Mouse (Mus musculus) erythroblast, embryonic 14.5 days (primary cell): ENCODE measurements around the gene Akt1. TPM values are rescaled to one million over a fixed set of nuclear protein-coding genes. Genes with fewer than 3 reads are reported as not detected.
A peak's percentile ranks its signal among the peaks of the same experiment; 100 is the strongest.

Experiments used
- H3K27me3 ChIP-seq: 2 replicates; pipeline ENCODE4 v1.6.1; 2012; ENCODE audit warnings: inconsistent platforms; ENCODE audit not compliant: control insufficient read depth
- H3K36me3 ChIP-seq: 2 replicates; pipeline ENCODE4 v1.6.1; 2012; ENCODE audit warnings: mild to moderate bottlenecking, inconsistent platforms; ENCODE audit not compliant: control insufficient read depth
- H3K4me1 ChIP-seq: 2 replicates; pipeline ENCODE4 v1.6.1; 2012; ENCODE audit warnings: inconsistent platforms; ENCODE audit not compliant: control insufficient read depth
- H3K4me3 ChIP-seq: replicated peaks from 2 replicates; pipeline ENCODE3; 2012; ENCODE audit warnings: moderate library complexity, mild to moderate bottlenecking, inconsistent platforms
- H3K9me3 ChIP-seq: 2 replicates; pipeline ENCODE4 v1.6.1; 2012; ENCODE audit warnings: low read length, inconsistent platforms, mixed read lengths; ENCODE audit not compliant: control insufficient read depth
- GATA1 ChIP-seq: IDR thresholded peaks from 2 replicates; pipeline ENCODE4 v1.6.1; 2012; ENCODE audit warnings: low read length, inconsistent platforms, mixed read lengths
- TAL1 ChIP-seq: IDR thresholded peaks from 3 replicates; pipeline ENCODE4 v1.6.1; 2012; ENCODE audit warnings: low read length, inconsistent platforms, mixed read lengths
- polyA plus RNA-seq: library from polyadenylated mRNA; stranded (reverse); fragments of >175 nt; gene quantifications from 2 replicates; pipeline ENCODE4 v1.2.3, GENCODE M21; 2012

Akt1 gene
- 15.1 and 15.2 TPM in 2 replicates for polyA plus RNA-seq

DNA sequence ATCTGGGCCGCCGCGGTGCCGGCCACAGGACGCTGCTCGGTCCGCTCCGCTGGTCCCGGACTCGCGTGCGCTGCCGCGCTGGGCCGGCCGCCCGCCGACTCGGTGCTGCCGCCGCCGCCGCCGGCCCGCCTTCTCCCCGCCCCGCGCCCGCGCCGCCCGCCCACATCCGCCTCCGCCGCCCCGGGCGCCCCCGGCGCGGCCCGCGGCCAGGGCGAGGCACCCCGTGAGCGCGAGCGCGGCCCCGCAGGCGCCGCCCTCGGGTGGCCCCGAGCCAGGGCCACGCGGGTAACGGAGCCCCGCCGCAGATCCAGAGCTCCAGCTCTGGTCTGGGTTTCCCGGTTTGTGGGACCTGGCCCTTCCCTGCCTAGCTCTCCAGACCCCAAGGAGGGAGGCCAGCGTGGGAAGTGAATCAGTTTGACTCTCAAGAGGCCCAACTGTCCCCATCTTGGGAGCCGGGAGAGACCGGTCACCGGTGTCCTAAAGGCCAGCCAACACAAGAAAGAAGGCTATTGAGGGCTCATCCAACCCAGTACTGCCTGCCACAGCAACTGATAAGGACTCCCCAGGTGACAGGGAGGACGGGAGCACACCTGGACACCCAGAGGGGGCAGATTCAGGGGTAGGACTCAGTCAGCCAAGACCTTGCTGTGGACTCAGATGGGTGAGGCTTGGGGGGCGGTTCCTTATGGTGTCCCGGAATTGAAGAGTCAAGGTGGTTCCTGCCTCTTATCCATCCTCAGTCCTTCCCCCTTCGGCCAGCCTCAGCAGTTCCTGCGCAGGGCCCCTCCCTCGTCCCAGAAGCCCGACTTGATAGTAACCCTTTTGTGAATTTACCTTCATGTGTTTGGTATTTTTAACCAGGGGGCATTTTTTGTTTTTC, at the start of gene Akt1:
TSS of gene Akt1 (minus strand) at position 753 of the 880 bp plus-strand sequence.
- H3K36me3 ChIP-seq, result peaks cover 28% of the 10 kb centered on the region
- peaks cover 64% of the 10 kb centered on the region for H3K4me1 ChIP-seq

DNA sequence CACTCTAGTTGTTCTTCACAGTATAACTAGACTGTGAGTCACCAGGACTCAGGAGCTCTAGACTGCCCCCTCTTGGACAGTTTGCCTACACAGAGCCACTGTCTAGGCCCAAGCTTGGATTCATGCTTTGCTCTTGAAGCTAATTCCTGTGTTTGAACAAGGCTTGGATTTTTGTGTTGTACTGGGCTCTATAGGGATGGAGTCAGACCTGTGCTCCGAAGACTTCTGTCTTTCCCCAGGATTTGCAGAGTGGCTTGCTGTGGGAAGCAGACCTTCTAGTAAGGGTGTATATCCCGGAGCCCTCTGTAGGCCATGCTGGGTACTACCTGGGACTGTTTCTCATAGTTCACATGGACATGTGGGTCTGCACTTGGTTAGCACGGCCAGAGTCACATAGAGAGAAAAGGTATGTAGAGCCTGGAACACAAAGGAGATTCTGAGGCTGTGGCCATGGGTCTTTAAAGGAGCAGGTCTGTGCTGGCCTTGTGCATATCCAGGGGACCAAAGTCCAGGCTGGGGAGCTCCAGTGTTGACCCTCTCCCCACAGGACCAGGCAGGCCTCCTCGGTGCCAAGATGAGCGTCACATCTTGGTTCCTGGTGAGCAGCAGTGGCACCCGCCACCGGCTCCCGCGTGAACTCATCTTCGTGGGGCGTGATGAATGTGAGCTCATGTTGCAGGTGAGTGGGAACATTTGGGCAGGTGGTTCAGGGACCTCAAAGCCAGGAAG, 49.6 kb upstream of the Akt1 start:
- Histone ChIP-seq H3K4me1 (peaks cover 9% of the 10 kb centered on the region), H3K27me3 (peaks cover 38% of the 10 kb centered on the region), H3K36me3 (no peaks in the 10 kb centered on the region; the same call in 1 of the 2 replicates), H3K9me3 (no peaks in the 10 kb centered on the region), H3K4me3 (no peak overlapping the region)
- TF ChIP-seq TAL1 (no peak), GATA1 (no peak)

More for the DNA sequence above, at the start of gene Akt1:
- TF ChIP-seq TAL1 (no peak), GATA1 (no peak; the same call in 1 of the 2 replicates)
- H3K4me3 ChIP-seq, result peak within 1 kb of the TSS; percentile 83
- peaks cover 9% of the 10 kb centered on the region; the same call in 1 of the 2 replicates for H3K9me3 ChIP-seq
- peaks cover 35% of the 10 kb centered on the region for H3K27me3 ChIP-seq

DNA sequence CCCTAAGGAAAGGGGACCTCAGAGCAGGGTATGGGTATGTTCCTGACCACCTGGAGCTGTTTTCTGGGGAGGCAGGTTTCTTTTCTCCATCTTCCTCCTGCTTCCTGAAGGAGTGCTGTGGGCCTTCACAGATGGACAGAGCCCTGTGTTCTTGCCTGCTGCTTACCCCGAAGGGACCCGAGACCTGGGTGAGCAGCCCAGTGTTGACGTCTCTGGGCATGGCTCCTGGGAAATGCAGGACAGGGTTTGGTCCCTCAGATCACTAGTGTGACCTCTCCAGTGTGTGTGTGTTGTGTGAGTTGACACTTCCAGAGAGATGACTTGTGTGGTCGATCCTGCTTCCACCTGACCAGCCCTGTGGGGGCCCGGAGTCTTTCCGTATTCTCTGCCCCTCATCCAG, 48.8 kb upstream of the Akt1 start:
- no peak for TF ChIP-seq TAL1
- TF ChIP-seq GATA1, result no peak
- no peak overlapping the region for H3K4me3 ChIP-seq
- H3K27me3 ChIP-seq, result peaks cover 42% of the 10 kb centered on the region
- no peaks in the 10 kb centered on the region for H3K9me3 ChIP-seq
- no peaks in the 10 kb centered on the region; the same call in 1 of the 2 replicates for H3K36me3 ChIP-seq
- H3K4me1 ChIP-seq, result peaks cover 9% of the 10 kb centered on the region

DNA sequence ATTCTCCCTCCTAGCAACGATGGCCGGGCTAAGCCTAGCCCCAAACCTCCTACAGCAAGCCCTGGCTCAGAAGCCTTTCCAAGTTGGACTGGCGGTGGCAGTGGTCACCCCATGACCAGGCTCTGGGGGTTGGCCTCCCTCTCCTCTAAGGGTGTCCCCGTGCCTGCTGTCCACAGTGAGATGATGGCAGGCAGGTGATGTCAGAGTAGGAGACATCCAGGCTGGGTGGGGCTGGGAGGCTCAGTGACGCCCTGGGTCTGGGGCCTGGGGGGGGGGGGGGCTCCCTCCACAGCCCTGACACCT, 48.3 kb upstream of the Akt1 start:
- Histone ChIP-seq H3K4me3 (peak overlapping the region; percentile 56), H3K9me3 (no peaks in the 10 kb centered on the region), H3K27me3 (peaks cover 42% of the 10 kb centered on the region), H3K4me1 (peaks cover 9% of the 10 kb centered on the region), H3K36me3 (no peaks in the 10 kb centered on the region; the same call in 1 of the 2 replicates)
- TF ChIP-seq GATA1 (no peak), TAL1 (no peak)

DNA sequence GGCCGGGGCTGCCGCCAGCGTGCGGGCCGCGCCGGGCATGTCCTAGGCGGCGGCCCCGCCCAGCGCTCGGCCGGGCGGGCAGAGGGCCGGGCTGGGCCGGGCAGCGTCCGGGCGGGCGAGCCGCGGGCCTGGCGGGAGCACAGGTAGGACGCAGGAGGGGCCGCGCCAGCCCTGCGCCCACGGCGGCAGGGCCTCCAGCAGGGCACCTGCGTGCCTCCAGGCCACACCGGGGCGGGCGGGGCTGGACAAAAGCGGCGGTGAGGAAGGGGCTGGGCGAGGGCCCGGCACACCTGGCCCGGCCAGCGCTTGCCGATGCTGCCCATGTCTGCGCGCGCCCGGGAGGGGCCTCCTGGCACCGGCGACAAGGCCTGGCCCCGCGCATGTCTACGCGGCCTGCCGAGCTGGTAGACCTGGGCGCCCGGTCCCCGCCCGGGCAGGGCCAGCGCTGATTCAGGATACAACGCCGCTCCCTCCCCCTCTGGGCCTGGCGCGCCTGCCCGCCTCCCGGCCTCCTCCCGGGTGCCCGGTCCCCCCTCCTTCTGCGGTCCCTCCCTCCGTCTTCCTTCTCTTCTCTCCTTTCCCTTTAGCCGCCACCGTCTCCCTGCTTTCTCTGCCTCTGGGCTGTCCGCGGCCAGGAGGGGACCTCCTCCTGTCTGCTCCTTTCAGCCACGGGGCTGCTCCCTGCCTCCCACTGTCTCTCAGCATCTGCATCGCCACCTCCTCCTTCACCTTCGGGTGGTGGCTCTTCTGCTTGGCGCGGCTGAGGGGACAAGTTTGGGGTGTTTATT, 47.8 kb upstream of the Akt1 start:
- Histone ChIP-seq H3K9me3 (no peaks in the 10 kb centered on the region), H3K36me3 (no peaks in the 10 kb centered on the region; the same call in 1 of the 2 replicates), H3K4me3 (peak overlapping the region; percentile 56), H3K27me3 (peaks cover 42% of the 10 kb centered on the region), H3K4me1 (peaks cover 9% of the 10 kb centered on the region)
- no peak for TF ChIP-seq GATA1
- TF ChIP-seq TAL1, result no peak

DNA sequence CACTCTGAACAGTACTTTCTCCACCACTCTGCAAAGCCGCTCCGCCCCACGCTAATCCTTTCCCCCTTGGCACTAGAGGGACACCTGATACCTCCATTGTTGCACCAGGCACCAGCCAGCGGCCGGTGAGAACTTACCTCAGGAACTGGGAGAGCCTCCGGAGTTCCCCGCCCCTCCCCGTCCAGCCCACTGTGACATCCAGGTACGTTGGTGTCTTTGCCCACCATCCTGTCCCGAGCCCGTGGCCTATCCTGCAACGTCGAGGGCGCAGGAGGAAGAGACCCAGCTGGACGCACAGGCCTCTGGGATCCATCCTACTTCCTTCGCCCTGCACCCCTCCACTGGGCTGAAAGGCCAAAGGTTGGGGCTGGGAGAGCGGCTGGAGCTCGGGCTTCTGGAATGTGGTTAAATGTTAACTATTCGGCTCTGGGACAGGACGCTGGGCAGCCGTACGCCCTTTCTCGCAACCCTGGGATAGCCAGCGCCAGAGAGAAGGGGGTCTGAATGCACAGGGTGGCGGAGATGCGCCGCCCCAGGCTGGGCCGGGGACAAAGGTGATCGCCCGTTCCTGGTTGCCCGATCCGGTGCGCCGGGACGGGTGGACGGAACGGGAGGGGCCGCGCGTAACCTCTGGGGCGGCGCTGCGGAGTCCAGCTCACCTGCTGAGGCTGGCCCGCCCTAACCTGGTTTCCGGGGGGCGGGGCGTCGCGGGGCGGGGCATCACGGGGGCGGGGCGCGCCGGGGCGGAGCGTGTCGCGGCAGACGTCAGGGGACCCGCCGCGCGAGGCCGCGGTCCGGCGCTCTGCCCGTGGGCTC, 46.9 kb upstream of the Akt1 start:
- TF ChIP-seq TAL1, result no peak
- Histone ChIP-seq H3K9me3 (no peaks in the 10 kb centered on the region), H3K36me3 (no peaks in the 10 kb centered on the region; the same call in 1 of the 2 replicates), H3K4me1 (peaks cover 9% of the 10 kb centered on the region), H3K27me3 (peaks cover 42% of the 10 kb centered on the region), H3K4me3 (peak overlapping the region; percentile 54)

DNA sequence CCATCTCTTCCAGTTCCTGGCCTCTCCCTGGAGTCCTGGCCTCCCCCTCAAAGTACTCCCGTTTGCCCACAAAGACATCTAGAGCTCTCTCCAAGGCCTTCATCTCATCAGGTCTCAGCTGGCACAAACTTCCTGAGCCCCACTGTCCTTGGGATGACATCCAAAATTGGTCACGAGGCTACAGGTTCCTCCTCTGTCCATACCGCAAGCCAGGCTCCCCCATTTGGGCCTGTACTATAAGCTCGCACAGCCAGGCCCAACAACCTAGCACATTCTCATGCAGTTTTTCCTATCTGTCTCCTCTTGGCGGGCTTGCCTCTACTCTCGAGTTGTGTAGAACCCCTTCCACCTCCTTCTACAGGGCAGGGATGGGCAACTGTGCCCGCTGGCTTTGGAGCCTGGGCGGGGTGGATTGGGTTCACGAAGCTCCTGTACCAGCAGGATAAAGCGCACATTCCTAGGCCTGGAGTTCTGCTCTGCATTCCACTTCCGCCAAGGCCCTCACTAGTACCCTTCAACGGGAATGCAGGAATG, 46.3 kb upstream of the Akt1 start:
- peaks cover 9% of the 10 kb centered on the region for H3K4me1 ChIP-seq
- no peaks in the 10 kb centered on the region for H3K9me3 ChIP-seq
- peak overlapping the region; percentile 54 for H3K4me3 ChIP-seq
- peaks cover 42% of the 10 kb centered on the region for H3K27me3 ChIP-seq
- TF ChIP-seq GATA1, result no peak
- H3K36me3 ChIP-seq, result no peaks in the 10 kb centered on the region; the same call in 1 of the 2 replicates

DNA sequence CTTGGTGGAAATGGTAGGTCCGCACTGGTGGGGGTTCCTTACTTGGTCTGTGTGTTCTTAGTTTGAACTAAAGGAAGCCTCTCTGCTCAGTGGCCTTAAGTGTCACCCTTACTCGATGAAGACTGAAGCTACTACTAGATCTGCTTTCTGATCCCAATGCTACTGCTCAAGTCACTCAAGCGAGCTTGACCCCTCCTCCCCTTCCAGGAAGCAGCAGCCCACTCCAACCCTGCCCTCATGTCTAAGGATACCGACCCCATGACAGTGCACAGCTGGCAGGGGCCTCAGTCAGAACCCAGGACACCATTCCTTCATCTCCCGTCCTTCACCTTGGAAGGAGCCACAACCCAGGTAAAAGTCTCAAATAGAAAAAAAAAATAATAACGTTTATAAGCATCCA, 45.5 kb upstream of the Akt1 start, which contains the start of gene Cep170b:
TSS of gene Cep170b (plus strand) at position 240 of the 400 bp plus-strand sequence.
- peak within 1 kb of the TSS; percentile 54 for H3K4me3 ChIP-seq
- peaks cover 42% of the 10 kb centered on the region for H3K27me3 ChIP-seq
- H3K36me3 ChIP-seq, result no peaks in the 10 kb centered on the region; the same call in 1 of the 2 replicates
- no peak for TF ChIP-seq GATA1
- TF ChIP-seq TAL1, result no peak
- H3K4me1 ChIP-seq, result peaks cover 9% of the 10 kb centered on the region
- no peaks in the 10 kb centered on the region for H3K9me3 ChIP-seq
